Mouse (Mus musculus) ovary, postnatal 36 days (tissue): ENCODE results near the gene Prelp.

Source experiments
- DNase-seq: peaks from one replicate; pipeline ENCODE4 v3.0.0; 2022; ENCODE audit warnings: low spot score, mixed read lengths

Prelp gene

DNA sequence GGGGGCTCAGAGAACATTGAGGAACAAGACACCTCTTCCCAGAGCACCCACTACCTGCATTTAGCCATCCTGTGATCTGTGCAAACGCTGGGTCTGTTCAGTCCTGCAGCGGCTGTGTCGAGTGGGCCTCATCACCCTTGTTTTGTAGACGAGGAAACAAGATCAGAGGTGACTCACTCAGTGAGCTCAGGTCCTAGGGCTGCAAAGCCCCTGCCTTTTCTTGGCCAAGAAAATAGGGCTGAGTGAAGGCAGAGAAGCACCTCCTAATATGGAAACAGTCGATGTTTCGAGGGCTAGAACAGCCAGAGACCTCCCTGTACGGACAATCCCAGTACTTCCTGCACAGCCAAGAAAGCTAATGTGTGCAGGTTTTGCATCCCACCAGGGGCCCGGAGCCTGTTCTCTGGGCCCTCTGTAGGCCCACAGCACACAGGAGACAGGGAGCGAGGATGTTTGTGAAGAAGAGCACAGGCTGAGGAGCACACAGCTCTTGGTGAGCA lies 22.1 kb downstream of the Prelp start:
- no peak for DNase-seq

DNA sequence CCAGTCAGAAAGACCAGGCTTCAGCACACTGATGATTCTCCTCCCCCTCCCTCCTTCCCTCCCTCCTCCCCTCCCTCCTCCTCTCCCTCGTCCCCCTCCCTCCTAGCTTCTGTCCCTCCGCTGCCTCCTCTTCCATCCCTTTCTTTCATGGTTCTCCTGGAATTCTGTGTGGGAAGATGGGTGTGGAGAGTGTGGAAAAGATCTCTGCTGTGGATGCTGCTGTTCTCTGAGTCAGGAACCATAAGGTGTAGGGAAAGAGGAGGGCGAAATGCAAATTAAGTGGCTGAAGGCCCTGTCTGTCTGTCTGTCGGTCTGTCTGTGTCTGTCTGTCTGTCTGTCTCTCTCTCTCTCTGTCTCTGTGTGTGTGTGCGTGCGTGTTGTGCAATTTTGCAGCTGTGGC lies 23.9 kb downstream of the Prelp start:
- DNase-seq = no peak

DNA sequence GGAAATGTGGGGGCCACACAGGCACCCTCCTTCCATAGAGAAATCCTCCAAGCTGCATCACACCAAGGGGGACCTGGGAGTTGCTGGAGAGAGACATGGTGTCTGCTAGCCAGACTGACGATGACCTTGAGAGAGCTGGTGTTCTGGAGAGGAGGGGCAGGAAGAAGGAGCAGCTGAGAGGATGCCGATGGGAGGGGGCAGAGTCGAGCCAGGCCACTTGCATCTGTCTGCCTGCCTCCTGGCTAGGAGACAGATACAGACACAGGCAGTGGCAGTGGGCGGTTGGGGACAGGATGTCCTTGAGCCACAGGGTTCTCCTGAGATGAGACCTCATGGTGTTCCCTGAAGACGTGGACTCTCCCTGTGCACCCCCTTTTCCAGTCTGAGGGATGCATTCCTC lies 29.7 kb downstream of the Prelp start:
- peak; percentile 57 for DNase-seq

DNA sequence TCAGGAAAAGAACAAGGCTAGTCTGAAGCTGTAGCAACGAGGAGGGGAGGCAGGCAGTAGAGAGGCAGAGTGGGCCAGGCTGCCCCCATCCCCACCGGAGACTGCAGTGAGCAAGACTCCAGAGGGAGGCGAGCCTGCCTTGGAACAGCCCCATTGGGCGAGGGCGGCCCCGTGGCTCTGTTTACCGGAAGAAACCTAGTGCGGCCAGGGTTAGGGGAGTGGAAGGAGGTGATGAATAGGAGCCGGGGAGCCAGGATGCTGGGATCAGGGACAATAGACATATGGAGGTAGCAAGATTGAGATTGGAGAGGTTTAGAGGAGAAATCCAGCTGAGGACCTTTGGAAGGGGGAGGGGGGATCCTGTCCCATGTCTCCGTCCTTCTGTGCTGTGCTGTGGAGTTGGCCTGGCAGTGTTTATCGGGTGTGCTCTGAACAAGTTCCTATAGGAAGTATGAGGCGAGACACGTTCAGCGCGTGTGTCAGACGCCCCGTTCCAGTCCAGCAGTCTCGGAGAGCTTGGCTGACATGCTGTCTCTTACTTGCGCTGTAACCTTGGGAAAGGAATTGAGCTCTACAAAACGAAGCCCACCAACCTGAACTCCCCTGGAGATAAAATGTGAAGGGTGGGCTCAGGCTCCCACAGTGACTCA lies 31.1 kb downstream of the Prelp start:
- DNase-seq = no peak

DNA sequence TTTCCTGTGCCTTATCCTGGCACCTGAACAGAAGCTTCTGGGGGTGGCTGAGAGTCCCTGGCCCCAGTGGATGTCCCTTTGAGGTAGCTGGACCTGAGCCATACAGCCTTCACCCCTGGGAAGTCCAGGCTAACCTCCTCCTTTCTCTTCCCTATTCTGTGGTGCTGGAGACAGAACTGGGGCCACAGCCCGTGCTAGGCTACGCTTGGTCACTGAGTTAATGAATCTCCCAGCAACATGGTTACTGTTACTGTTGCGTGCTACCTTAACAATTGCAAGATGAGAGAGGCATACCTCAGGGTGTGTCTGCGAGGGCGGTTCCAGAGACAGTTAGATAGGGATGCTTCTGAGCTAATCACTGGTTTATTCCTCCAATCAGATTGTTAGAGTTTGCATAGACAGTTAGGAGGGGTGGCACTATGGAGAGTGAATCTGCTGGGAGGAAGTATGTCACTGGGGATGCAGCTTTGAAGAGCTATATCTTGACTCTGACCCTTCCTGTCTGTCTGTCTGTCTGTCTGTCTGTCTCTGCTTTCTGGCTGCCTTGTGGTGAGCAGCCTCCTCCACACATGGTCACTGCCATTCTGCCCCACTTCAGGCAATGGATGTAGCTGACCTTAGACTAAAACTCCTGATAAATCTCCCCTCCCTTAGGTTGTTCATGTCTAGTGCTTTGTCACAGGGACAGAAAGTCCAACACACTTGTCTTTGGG lies 33.5 kb downstream of the Prelp start:
- no peak for DNase-seq

DNA sequence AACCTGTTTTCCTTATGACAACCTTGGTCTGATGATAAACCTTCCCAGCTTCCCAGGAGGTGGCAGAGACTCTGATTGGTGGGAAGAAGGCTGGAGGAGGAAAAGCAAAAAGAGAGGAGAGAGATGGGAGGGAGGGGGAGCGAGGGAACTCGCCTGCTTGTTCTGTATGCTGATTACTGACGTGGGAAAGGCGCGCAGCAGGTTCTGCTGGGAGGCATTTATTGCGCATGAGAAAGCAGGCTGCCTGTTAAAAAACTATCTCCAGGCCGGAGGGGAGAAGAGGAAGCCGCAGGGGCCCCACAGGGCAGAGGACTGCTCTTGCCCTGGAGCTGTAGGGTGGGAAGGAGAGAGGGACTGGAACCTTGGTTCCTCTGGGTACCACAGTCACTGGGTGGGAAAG lies 34.2 kb downstream of the Prelp start:
- no peak for DNase-seq

DNA sequence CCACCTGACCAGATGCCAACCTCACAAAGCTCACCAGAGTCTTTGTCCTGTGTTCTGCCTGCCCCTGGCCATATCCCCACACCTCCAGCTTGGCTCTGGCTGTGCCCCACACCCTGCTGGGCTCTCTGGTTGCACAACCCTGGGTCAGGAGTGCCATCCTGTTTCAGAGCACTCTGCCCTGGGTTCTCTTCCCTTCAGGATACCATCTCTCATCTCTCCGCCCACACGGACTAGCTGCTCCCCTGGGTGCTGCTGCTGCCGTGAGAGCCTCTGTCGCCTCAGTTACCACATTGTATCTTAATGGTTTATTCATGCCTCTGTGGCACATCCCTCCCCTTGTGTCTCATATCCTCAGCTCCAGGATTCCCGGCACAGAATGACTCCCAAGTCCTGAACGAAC lies 34.8 kb downstream of the Prelp start:
- DNase-seq = no peak

DNA sequence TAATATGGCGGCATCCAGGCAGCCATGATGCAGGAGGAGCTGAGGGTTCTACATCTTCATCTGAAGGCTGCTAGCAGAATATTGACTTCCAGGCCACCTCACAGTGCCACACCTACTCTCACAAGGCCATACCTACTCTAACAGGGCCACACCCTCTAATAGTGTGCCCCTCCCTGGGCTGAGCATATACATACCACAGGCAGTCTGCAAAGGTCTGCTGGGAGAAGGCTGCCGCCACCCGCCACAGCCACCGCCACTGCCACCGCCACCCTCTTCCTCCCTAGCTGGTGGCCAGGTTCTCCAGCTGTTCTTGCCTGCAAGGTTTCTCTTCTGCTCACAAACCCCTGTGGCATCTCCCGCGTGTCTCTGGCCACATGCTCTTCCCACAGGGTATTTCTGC lies 35.4 kb downstream of the Prelp start:
- no peak for DNase-seq

DNA sequence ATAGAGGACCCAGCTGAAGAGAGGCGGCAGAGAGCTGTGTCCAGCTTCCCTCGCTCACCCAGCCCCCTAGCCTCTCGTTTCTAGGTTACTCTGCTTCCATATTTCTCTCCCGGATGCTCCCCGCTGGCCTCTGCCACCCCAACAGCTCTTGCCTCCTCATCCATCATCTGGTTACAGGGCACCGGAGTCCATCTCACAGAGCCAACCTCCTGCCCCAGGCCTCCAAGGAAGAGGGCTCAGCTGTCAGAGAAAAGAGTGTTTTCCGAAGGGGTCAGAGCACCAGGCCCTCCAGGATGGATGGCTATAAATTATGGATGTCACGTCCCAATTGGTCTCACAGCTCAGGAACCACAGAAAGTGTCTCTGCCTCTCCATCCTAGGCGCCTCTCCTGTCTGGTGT lies 36.5 kb downstream of the Prelp start:
- DNase-seq = no peak

DNA sequence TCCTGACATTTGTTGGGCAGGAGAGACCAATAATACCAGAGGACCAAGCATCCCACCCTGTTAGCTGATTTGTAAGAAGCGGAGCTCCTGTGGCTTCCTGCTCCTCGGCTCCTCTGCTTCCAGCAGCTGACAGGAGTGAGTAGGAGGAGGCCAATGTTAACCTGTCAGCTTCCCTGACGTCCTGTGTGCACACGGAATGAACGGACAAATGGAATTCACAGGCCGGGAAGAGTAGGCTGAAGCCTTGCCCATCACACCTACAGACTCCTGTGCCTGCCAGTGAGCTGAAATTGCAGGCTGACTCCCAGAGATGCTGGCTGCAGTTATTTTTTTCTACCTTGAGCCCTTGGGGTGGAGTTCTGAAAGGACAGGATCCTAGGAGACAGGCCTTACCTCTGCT lies 37.1 kb downstream of the Prelp start:
- no peak for DNase-seq

DNA sequence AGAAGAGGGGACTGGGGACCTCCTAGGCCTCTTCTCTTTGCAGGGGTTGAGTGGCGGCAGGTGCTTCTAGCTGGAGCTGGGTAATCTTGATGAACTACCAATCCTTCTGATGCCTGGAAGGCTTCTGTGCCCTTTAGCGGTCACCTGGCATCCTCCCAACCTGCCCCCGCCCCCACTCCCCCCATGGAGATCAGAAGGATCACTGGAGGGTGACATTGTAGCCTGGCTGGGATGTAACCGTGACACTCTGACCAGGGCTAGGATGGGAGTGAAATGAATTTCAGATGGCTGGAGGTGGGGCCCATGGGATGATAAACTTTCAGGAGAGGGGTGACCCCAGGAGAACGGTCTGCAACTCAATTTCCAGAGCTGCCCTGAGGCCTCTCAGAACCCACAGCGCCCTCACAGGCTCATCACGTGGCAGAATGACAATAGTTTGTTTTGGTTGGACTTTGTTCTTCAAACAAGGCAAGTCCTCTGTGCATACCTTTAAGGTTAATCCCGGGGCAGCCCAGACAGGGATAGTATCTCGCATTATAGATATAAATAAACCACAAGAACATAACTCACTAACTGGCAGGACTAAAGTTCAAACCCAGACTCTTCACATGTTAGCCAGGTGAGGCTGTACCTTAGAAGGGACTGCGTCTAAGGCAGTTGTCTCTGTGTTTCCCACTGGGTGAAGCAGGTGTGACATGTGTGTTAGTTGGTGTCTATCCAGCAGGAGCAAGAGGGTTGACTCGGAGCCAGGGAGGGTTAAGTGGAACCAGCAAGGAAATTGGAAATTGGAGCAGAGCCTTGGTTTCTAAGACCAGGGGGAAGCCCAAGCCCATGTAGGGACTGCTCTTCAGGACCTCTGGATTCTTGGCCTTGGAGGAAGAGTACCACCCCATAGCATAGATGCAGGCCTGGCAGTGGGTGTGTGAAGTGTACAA lies 38.7 kb downstream of the Prelp start:
- no peak for DNase-seq

DNA sequence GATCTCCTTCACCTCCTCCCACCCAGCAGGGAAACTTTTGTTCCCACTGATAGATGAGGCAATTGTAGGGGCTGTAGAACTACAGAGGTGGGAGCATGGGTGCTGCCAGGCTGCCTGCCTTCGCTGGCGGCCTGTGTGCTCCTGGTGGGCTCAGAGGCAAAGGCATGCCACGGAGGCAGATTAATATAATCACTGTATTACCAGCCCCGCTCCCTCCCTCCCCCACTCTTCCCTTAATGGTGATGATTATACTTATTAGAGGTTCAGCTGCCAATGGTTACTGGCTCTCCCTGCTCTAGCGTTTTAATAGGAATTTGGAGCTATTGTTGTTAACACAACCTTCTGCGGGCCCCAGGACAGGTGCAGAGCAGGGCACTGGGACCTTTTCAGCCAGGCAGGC lies 39.4 kb downstream of the Prelp start:
- no peak for DNase-seq

DNA sequence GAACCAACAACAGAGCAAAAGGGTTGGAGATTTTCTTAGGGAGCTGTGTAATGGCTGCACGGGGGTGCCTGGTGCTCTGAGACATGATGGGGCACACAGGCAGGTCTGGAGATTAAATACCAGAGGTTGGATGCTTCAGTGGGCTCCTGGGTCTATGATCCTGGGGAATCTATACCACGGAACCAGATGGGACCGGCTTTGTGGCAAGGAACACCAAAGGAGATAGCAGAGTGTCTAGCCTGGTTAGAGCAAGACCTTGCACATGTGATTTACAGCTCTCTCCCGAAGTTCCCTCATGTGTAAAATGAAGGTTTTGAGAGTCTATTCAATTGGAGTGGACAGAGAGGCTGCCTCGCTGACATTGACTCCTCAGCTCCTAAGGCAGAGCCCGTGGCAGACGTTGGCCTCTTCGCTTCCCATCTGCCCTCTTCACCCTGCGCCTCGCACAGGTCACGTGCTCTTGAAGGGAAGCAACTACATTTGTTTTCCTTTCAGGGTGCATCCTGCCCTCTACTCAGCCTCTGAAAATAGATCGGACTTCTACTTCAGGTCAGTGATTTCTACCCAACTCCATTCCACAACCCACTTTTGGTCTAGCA lies 42.3 kb downstream of the Prelp start:
- no peak for DNase-seq

DNA sequence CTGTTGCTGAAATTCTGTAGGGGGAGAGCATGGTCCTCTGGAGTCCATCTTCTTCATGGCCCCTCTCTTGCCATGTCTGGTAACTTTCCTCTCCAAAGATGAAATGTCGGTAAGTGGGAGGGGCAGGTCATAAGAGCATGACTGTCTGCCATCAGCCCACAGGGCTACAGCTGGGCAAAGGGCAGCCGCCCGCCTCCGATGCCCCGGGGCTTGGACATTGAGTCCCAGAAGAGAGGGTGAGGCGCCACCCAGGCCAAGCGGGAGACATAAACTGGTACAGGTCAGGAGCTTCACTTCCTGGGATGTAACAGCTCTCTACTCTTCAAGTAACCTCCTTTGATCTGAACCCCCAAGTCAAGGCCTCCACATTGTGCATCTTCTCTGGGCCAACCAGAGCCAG lies 44.3 kb downstream of the Prelp start:
- DNase-seq = no peak

DNA sequence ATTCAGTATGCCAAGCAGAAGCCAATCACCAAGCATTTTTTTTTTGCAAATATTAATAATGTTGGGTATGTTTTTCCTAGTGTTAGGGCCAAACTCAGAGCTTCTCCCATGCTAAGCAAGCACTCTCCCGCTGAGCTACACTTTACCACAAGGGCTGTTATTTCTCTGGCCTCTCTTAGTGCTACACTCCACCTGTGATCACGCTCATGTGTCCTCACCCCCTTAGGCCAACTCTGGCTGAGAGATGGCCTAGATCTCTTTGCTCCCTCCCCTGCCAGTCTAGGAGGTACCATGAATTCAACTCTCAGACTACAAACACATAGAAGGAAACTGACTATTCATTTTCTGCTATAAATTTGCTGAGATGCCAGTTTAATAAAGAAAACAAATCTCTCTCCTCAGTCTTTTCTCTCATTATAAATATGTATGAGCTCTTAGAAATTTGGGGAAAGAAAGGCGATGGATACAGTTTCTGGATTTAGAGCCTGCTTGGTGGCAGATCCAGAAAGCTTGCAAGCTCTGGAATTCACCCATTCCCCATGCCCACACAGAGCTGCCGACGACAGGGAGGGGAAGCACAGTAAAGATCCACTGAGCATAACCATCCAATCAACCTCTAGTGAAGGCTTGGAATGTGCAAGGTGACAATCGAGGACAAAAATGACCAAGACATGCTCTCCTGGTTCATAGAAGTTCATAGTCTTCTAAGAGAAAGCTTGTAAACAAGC lies 48.0 kb downstream of the Prelp start:
- DNase-seq = no peak

DNA sequence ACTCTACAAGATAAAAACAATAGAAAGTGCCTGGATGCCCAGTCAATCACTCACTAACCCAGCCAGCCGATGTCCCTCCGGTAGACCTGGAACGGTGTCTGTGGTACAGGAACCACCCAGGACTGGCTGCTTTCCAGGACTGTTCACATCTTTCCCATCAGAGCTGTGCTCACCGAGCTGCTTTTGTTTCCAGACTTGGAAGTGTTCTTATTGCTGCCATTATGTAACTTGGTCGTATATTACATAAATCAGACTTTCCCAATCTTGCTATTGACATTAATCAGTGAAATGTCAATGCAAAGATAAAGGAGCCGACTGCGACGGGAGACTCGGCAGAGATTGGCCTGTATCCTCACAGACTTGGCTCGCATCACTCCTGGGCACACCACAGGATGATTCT lies 50.0 kb downstream of the Prelp start:
- DNase-seq = no peak

DNA sequence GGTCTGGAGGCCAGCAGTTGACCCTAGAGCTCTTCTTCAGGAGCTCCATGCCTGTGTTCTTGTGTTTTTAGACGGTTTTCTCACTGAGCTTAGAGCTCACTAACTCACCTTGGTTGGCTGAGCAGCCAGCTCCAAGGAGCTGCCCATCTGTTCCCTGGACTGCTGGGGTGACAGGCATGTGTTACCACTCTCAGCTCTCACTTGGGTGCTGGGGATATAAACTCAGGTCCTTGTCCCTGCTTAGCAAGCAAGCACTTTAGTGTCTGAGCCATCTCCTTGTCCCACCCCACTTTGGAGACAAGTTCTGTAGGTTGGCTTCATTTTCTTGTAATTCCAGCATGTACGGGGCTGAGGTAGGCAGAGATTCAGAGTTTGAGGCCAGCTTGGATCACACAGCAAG lies 52.0 kb downstream of the Prelp start:
- no peak for DNase-seq

DNA sequence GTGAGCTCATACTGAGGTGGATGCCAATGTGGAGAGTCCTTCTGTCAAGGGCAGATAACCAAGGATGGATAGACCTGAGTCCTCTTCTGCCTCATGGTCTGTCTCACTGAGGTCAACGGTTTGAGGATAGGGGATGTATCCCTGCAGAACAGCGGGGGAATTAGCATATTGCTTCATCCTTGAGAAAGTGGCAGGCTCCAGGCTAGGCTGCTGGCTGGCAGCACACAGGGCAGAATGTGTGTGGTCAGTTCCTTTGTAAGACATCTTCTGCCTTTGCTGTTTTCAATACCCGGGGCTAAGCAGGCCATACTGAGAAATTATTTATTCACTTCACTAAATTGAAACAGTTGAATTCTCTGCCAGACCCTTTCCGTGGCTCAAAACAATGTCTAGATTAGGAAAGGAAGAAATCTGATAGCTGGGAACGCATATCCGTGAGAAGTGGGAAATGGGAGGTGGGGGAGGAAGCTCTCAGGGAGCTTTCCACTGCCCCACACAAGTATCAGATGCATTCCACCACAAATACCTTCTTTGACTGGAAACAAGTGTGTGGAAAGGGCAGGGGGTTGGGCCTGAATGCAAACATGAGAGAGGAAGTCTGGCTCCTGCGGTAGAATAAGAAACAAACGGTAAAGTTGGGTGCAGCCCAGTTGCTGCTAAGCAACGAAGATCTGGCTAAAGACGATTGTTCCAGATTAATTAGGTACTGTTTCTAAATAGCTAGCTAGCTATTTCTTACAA lies 57.8 kb downstream of the Prelp start:
- no peak for DNase-seq

DNA sequence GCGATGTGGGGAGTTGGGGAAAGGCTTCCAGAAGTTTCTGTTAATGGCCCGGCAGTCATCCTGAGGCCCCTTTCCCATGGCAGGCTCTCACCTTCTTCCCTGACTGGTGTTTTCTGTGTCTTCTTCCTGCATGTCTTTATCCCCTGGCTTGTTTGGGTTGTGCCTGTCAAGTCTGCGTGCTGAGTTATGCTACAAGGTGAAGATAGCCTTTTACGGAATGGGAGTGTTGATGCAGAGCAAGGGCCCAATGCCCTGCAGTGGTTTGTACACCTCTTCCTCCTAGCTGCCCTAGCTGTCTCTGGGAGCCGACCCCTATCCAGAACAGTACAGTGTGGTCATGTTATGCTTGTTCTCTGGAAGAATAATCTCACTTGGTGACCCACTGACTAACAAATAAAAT lies 60.2 kb downstream of the Prelp start:
- no peak for DNase-seq
